Mouse (Mus musculus) MEL (cell line): ENCODE results near the gene Egfem1. TPM values are rescaled to one million over a fixed set of nuclear protein-coding genes. Genes with fewer than 3 reads are reported as not detected.

ENCODE experiments used
- DNase-seq: peaks from one replicate; pipeline ENCODE4 v3.0.0; 2011; ENCODE audit warnings: low read depth, low spot score
- H3K27ac ChIP-seq: 2 replicates; pipeline ENCODE4 v1.5.1; 2012; ENCODE audit warnings: low read depth, mild to moderate bottlenecking, control low read depth, low read length, moderate library complexity; ENCODE audit not compliant: control insufficient read depth
- H3K27me3 ChIP-seq, 2 experiments: fragments of 150-350 bp in 1 of 2; sonication (generic) in 1 of 2; 2 replicates each; pipeline ENCODE4 v1.6.1; 2012; ENCODE audit warnings: low read length in 2 of 2, mild to moderate bottlenecking in 2 of 2, improper control_type of control experiment in 1 of 2, moderate library complexity in 1 of 2; ENCODE audit not compliant: insufficient read depth in 2 of 2, control insufficient read depth in 1 of 2
- H3K36me3 ChIP-seq, 2 experiments: 2 replicates each; pipeline ENCODE4 v1.6.1; 2012 to 2014; ENCODE audit warnings: low read length in 2 of 2, improper control_type of control experiment in 1 of 2, inconsistent platforms in 1 of 2, mild to moderate bottlenecking in 1 of 2; ENCODE audit not compliant: insufficient read depth in 2 of 2, control insufficient read depth in 1 of 2
- H3K4me1 ChIP-seq, 2 experiments: fragments of 150-350 bp in 1 of 2; sonication (generic) in 1 of 2; 2 replicates each; pipeline ENCODE4 v1.6.1; 2012; ENCODE audit warnings: low read length in 2 of 2, improper control_type of control experiment in 1 of 2, mild to moderate bottlenecking in 1 of 2; ENCODE audit not compliant: insufficient read depth in 2 of 2, control insufficient read depth in 1 of 2
- H3K4me3 ChIP-seq, 2 experiments: fragments of 150-350 bp in 1 of 2; sonication (generic) in 1 of 2; 2 replicates each; pipeline ENCODE4 v1.5.1; 2012; ENCODE audit warnings: low read depth in 2 of 2, low read length in 2 of 2, mild to moderate bottlenecking in 2 of 2, moderate library complexity in 2 of 2, control low read depth in 1 of 2, improper control_type of control experiment in 1 of 2; ENCODE audit not compliant: control insufficient read depth in 1 of 2, insufficient read depth in 1 of 2
- H3K79me2 ChIP-seq: 2 replicates; pipeline ENCODE4 v1.6.1; 2012; ENCODE audit warnings: mild to moderate bottlenecking, low read length, moderate library complexity; ENCODE audit not compliant: control insufficient read depth, poor library complexity, insufficient read depth
- H3K9ac ChIP-seq: 2 replicates; pipeline ENCODE4 v1.6.1; 2012; ENCODE audit warnings: low read depth, mild to moderate bottlenecking, control low read depth, low read length, moderate library complexity; ENCODE audit not compliant: control insufficient read depth, poor library complexity, severe bottlenecking
- H3K9me3 ChIP-seq: fragments of 150-350 bp; sonication (generic); replicated peaks from 2 replicates; pipeline ENCODE4 v1.6.1; 2012; ENCODE audit warnings: mild to moderate bottlenecking, low read length, improper control_type of control experiment, moderate library complexity; ENCODE audit not compliant: insufficient read depth
- BHLHE40 ChIP-seq: IDR thresholded peaks from 2 replicates; pipeline ENCODE4 v1.6.1; 2012; ENCODE audit warnings: low read depth, mild to moderate bottlenecking, inconsistent platforms, low read length, improper control_type of control experiment, borderline replicate concordance
- CHD1 ChIP-seq: IDR thresholded peaks from 2 replicates; pipeline ENCODE4 v1.6.1; 2012; ENCODE audit warnings: low read depth, mild to moderate bottlenecking, inconsistent platforms, low read length, improper control_type of control experiment
- CHD2 ChIP-seq: IDR thresholded peaks from 2 replicates; pipeline ENCODE4 v1.6.1; 2011; ENCODE audit warnings: low read length, improper control_type of control experiment
- CTCF ChIP-seq, 3 experiments: IDR thresholded peaks in 2 of 3; conservative IDR thresholded peaks in 1 of 3; 2 replicates each; pipeline ENCODE4 v1.5.1; 2011 to 2012; ENCODE audit warnings: low read length in 3 of 3, low read depth in 2 of 3, mild to moderate bottlenecking in 2 of 3, improper control_type of control experiment in 1 of 3, inconsistent platforms in 1 of 3, mixed read lengths in 1 of 3, moderate library complexity in 1 of 3; ENCODE audit not compliant: control insufficient read depth in 1 of 3, insufficient read depth in 1 of 3, poor library complexity in 1 of 3, severe bottlenecking in 1 of 3
- GABPA ChIP-seq: IDR thresholded peaks from 2 replicates; pipeline ENCODE4 v1.6.1; 2012; ENCODE audit warnings: low read depth, mild to moderate bottlenecking, inconsistent platforms, low read length, improper control_type of control experiment, moderate library complexity
- GATA1 ChIP-seq: IDR thresholded peaks from 2 replicates; pipeline ENCODE4 v1.6.1; 2011; ENCODE audit warnings: low read depth, low read length, improper control_type of control experiment
- MAFK ChIP-seq: IDR thresholded peaks from 2 replicates; pipeline ENCODE4 v1.6.1; 2011; ENCODE audit warnings: low read depth, mild to moderate bottlenecking, low read length, improper control_type of control experiment, borderline replicate concordance
- MAZ ChIP-seq: IDR thresholded peaks from 2 replicates; pipeline ENCODE4 v1.6.1; 2012; ENCODE audit warnings: low read depth, mild to moderate bottlenecking, inconsistent platforms, low read length, improper control_type of control experiment
- MYB ChIP-seq: IDR thresholded peaks from 2 replicates; pipeline ENCODE4 v1.6.1; 2011; ENCODE audit warnings: mild to moderate bottlenecking, low read depth, low read length, improper control_type of control experiment
- NELFE ChIP-seq: IDR thresholded peaks from 2 replicates; pipeline ENCODE4 v1.6.1; 2011; ENCODE audit warnings: low read depth, low read length, improper control_type of control experiment
- RCOR1 ChIP-seq: IDR thresholded peaks from 2 replicates; pipeline ENCODE4 v1.6.1; 2012; ENCODE audit warnings: low read depth, mild to moderate bottlenecking, inconsistent platforms, low read length, improper control_type of control experiment
- UBTF ChIP-seq: IDR thresholded peaks from 2 replicates; pipeline ENCODE4 v1.6.1; 2012; ENCODE audit warnings: low read depth, mild to moderate bottlenecking, inconsistent platforms, low read length, improper control_type of control experiment, moderate library complexity, borderline replicate concordance; ENCODE audit not compliant: insufficient read depth
- USF2 ChIP-seq, 2 experiments: IDR thresholded peaks; 2 replicates each; pipeline ENCODE4 v1.6.1; 2011 to 2012; ENCODE audit warnings: improper control_type of control experiment in 2 of 2, low read length in 2 of 2, borderline replicate concordance in 1 of 2, inconsistent platforms in 1 of 2, low read depth in 1 of 2, mild to moderate bottlenecking in 1 of 2; ENCODE audit not compliant: insufficient read depth in 1 of 2
- ZC3H11A ChIP-seq: IDR thresholded peaks from 2 replicates; pipeline ENCODE4 v1.6.1; 2012; ENCODE audit warnings: low read depth, mild to moderate bottlenecking, inconsistent platforms, low read length, improper control_type of control experiment
- ZKSCAN1 ChIP-seq: IDR thresholded peaks from 2 replicates; pipeline ENCODE4 v1.6.1; 2012; ENCODE audit warnings: low read depth, mild to moderate bottlenecking, inconsistent platforms, low read length, improper control_type of control experiment, moderate library complexity
- polyA plus RNA-seq, 2 experiments: library from polyadenylated mRNA; stranded (reverse) in 1 of 2; unstranded in 1 of 2; fragments of >175 nt in 1 of 2; fragments of >200 nt in 1 of 2; gene quantifications; 2 replicates each; pipeline versions ENCODE4 v1.2.1 to v1.2.4; 2012; ENCODE audit warnings: low replicate concordance in 2 of 2, low read depth in 1 of 2; ENCODE audit not compliant: insufficient read length in 2 of 2, insufficient read depth in 1 of 2, missing spikeins in 1 of 2
- total RNA-seq: library from RNA; depleted of rRNA; stranded (reverse); fragments of 300-350 nt; gene quantifications from 2 replicates; pipeline ENCODE4 v1.2.3, GENCODE M21; 2012

Gene Egfem1
- total and polyA plus RNA-seq, 3 experiments, result not detected

DNA sequence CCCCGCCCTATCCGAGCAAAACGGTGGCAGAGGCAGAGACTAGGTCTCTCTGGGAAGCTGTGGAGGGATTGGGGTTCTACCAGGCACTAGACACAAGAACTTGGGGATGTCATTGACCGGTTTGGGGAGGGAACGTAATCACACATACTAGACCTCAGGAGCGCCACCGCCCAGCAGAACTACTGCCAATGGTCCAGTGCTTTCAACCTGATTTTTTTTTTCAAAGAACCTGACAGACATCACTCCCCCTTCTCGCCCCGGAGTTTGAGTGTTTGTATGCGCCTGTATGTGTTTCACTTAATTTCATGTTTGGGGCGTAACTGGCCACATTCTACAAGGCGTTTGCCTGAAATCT is 1.1 kb downstream of the Egfem1 start:
- no peak for DNase-seq
- TF ChIP-seq ZKSCAN1 (no peak), BHLHE40 (no peak), ZC3H11A (no peak), MAFK (no peak), USF2 (IDR thresholded peaks at IDR 0.05; ENCODE audit: borderline replicate concordance in 1 of 2, insufficient read depth in 1 of 2, low read depth in 1 of 2, low read length in 2 of 2) (no peak), CTCF (IDR thresholded peaks at IDR 0.05 in 2 of 3, conservative IDR thresholded peaks at IDR 0.05 in 1 of 3; ENCODE audit: control insufficient read depth in 1 of 3, insufficient read depth in 1 of 3, low read depth in 2 of 3, low read length in 3 of 3, poor library complexity in 1 of 3, severe bottlenecking in 1 of 3) (no peak), NELFE (no peak), MYB (no peak), UBTF (no peak), RCOR1 (no peak)
- no peak overlapping the region for H3K4me3 ChIP-seq
- H3K79me2 ChIP-seq, result no peaks in the 10 kb centered on the region
- H3K4me1 ChIP-seq, result no peaks in the 10 kb centered on the region
- H3K9me3 ChIP-seq, result no peaks in the 10 kb centered on the region
- no peak overlapping the region for H3K9ac ChIP-seq
- no peaks in the 10 kb centered on the region for H3K27me3 ChIP-seq
- no peaks in the 10 kb centered on the region for H3K36me3 ChIP-seq
- H3K27ac ChIP-seq, result no peak overlapping the region

- no peak for DNase-seq
- Histone ChIP-seq H3K9me3 (no peaks in the 10 kb centered on the region), H3K79me2 (no peaks in the 10 kb centered on the region), H3K27ac (no peak overlapping the region)
- no peak for TF ChIP-seq CHD1
- no peak for TF ChIP-seq CHD2
- no peak for TF ChIP-seq GATA1
- TF ChIP-seq MAZ, result no peak
- TF ChIP-seq GABPA, result no peak
- TF ChIP-seq, all 39 proteins: peak for 0
- Histone ChIP-seq H3K36me3 (no peaks in the 10 kb centered on the region), H3K27me3 (no peaks in the 10 kb centered on the region), H3K4me3 (no peak overlapping the region), H3K9ac (no peak overlapping the region), H3K4me1 (no peaks in the 10 kb centered on the region)
These were observed 16.6 kb downstream of the Egfem1 start for GRCm38 (mm10) chr3:29098467-29098866.
